ENCODE assay signal across 8 mouse cellular contexts in the genomic region with DNA sequence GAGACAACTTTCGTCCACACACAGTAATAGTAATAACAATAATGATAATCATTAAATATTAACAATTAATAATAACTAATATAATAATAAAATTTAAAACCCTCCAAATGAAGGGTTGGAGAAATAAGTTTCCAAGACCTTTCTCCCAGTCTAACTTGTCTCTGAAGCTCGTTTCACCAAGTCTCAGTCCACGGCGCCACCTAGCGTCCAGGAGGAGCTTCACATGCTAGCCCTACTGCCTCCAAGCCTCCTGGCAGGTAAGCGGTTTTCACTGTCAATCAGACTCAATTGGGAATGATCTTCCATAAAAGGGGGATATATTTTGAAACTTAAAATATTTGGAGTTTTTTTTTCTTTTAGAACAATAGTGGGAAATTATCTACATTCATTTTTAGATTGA. TPM values are rescaled to one million over a fixed set of nuclear protein-coding genes. Genes with fewer than 3 reads are reported as not detected.
DNase-seq lines count a peak whose midpoint lies in the region; ATAC-seq and TF ChIP-seq lines count a peak whose summit lies in the region.

No protein-coding gene starts in this region.

- ATAC-seq in embryonic facial prominence, embryonic 15.5 days (ENCODE audit: insufficient number of reproducible peaks, low FRiP score, low TSS enrichment, low read depth) = no peak
- ATAC-seq in heart, embryonic 12.5 days (ENCODE audit: insufficient number of reproducible peaks, low FRiP score) = peak; percentile 48; the same call in 1 of the 2 replicates
- ATAC-seq in kidney, embryonic 16.5 days (ENCODE audit: low FRiP score, low TSS enrichment) = peak; percentile 61; the same call in 1 of the 2 replicates
- peak; percentile 56; the same call in 1 of the 2 replicates for ATAC-seq in liver, embryonic 11.5 days (replicated peaks; ENCODE audit: low FRiP score)

- TF ChIP-seq CTCF in bone marrow, adult 2 months (IDR thresholded peaks at IDR 0.05; ENCODE audit: control insufficient read depth, insufficient read depth, low read length) = peak; percentile 98

- H3K27me3 ChIP-seq in embryonic facial prominence, embryonic 15.5 days = no peaks in the 10 kb centered on the region
- H3K27me3 ChIP-seq in heart, embryonic 12.5 days (replicated peaks) = no peaks in the 10 kb centered on the region
- no peaks in the 10 kb centered on the region for H3K27me3 ChIP-seq in kidney, embryonic 16.5 days (ENCODE audit: insufficient read depth, low read length)
- no peaks in the 10 kb centered on the region for H3K27me3 ChIP-seq in liver, embryonic 11.5 days (replicated peaks; ENCODE audit: control insufficient read depth, insufficient read depth, low read length)
- peaks cover 4% of the 10 kb centered on the region for H3K27me3 ChIP-seq in myocyte (ENCODE audit: control insufficient read depth, insufficient read depth, insufficient read length)

- no peak overlapping the region for H3K4me3 ChIP-seq in bone marrow, adult 2 months (replicated peaks; ENCODE audit: control insufficient read depth, low read depth, low read length)
- peak overlapping the region; percentile 27; the same call in 1 of the 2 replicates for H3K4me3 ChIP-seq in embryonic facial prominence, embryonic 15.5 days (replicated peaks)
- H3K4me3 ChIP-seq in heart, embryonic 12.5 days = peak overlapping the region; percentile 30
- H3K4me3 ChIP-seq in kidney, embryonic 16.5 days (ENCODE audit: low read length) = peak overlapping the region; percentile 14; the same call in 1 of the 2 replicates
- H3K4me3 ChIP-seq in liver, embryonic 11.5 days (ENCODE audit: low read depth, low read length) = peak overlapping the region; percentile 39
- H3K4me3 ChIP-seq in myocyte = no peak overlapping the region

- peak; percentile 80 for DNase-seq in A20 (ENCODE audit: low read depth, low spot score)
- peak; percentile 77 for DNase-seq in liver, embryonic 11.5 days (ENCODE audit: low spot score)
- DNase-seq in spleen, postnatal 4 days (ENCODE audit: low spot score in 2 of 2) = peak; percentile 82 to 94

- H3ac ChIP-seq in myocyte (ENCODE audit: control insufficient read depth, insufficient read length) = no peak overlapping the region

- no peaks in the 10 kb centered on the region for H3K79me2 ChIP-seq in myocyte (ENCODE audit: control insufficient read depth, insufficient read depth)

- TF ChIP-seq POLR2A in bone marrow, adult 2 months (IDR thresholded peaks at IDR 0.05; ENCODE audit: borderline replicate concordance, control insufficient read depth, low read depth, low read length) = no peak
- no peak for TF ChIP-seq POLR2A in myocyte (IDR thresholded peaks at IDR 0.05; ENCODE audit: insufficient read length, low read depth)

- H3K4me2 ChIP-seq in embryonic facial prominence, embryonic 15.5 days (replicated peaks) = peak overlapping the region; percentile 46
- H3K4me2 ChIP-seq in heart, embryonic 12.5 days = peak overlapping the region; percentile 56
- peak overlapping the region; percentile 43 for H3K4me2 ChIP-seq in kidney, embryonic 16.5 days (replicated peaks; ENCODE audit: low read depth, low read length)
- H3K4me2 ChIP-seq in liver, embryonic 11.5 days = peak overlapping the region; percentile 68
- peak overlapping the region; percentile 58 for H3K4me2 ChIP-seq in myocyte (ENCODE audit: low read depth)

- H3K9ac ChIP-seq in embryonic facial prominence, embryonic 15.5 days = no peak overlapping the region
- no peak overlapping the region for H3K9ac ChIP-seq in heart, embryonic 12.5 days
- H3K9ac ChIP-seq in kidney, embryonic 16.5 days (replicated peaks; ENCODE audit: low read length) = no peak overlapping the region
- peak overlapping the region; percentile 67 for H3K9ac ChIP-seq in liver, embryonic 11.5 days (ENCODE audit: low read depth, low read length)

- 6% methylated on average over 6 of the region's 6 CpGs for WGBS in bone marrow, adult 2 months
- WGBS in embryonic facial prominence, embryonic 15.5 days = 9% methylated on average over 6 of the region's 6 CpGs
- WGBS in heart, embryonic 12.5 days = 8% methylated on average over 6 of the region's 6 CpGs
- 11% methylated on average over 6 of the region's 6 CpGs for WGBS in kidney, embryonic 16.5 days
- 7% methylated on average over 6 of the region's 6 CpGs for WGBS in liver, embryonic 11.5 days

- H3K9me3 ChIP-seq in embryonic facial prominence, embryonic 15.5 days (replicated peaks) = no peaks in the 10 kb centered on the region
- H3K9me3 ChIP-seq in heart, embryonic 12.5 days (replicated peaks) = no peaks in the 10 kb centered on the region
- H3K9me3 ChIP-seq in kidney, embryonic 16.5 days (ENCODE audit: low read length) = no peaks in the 10 kb centered on the region
- H3K9me3 ChIP-seq in liver, embryonic 11.5 days (ENCODE audit: control insufficient read depth, low read length) = no peaks in the 10 kb centered on the region

- H3K4me1 ChIP-seq in bone marrow, adult 2 months (ENCODE audit: control insufficient read depth, insufficient read depth, low read length) = peaks cover 4% of the 10 kb centered on the region
- peaks cover 8% of the 10 kb centered on the region; the same call in 1 of the 2 replicates for H3K4me1 ChIP-seq in embryonic facial prominence, embryonic 15.5 days
- H3K4me1 ChIP-seq in heart, embryonic 12.5 days (replicated peaks) = peaks cover 3% of the 10 kb centered on the region; the same call in 1 of the 2 replicates
- H3K4me1 ChIP-seq in kidney, embryonic 16.5 days (ENCODE audit: insufficient read depth, low read length) = peaks cover 4% of the 10 kb centered on the region; the same call in 1 of the 2 replicates
- peaks cover 23% of the 10 kb centered on the region for H3K4me1 ChIP-seq in liver, embryonic 11.5 days (replicated peaks; ENCODE audit: control insufficient read depth, insufficient read depth, low read length)

- H3K27ac ChIP-seq in bone marrow, adult 2 months (ENCODE audit: control insufficient read depth, insufficient read depth, low read depth, low read length, poor library complexity) = no peak overlapping the region
- H3K27ac ChIP-seq in embryonic facial prominence, embryonic 15.5 days (replicated peaks) = no peak overlapping the region
- no peak overlapping the region for H3K27ac ChIP-seq in heart, embryonic 12.5 days (ENCODE audit: poor library complexity, severe bottlenecking)
- H3K27ac ChIP-seq in kidney, embryonic 16.5 days (ENCODE audit: low read length) = no peak overlapping the region
- H3K27ac ChIP-seq in liver, embryonic 11.5 days (ENCODE audit: low read depth, low read length) = no peak overlapping the region

- H3K36me3 ChIP-seq in embryonic facial prominence, embryonic 15.5 days = no peaks in the 10 kb centered on the region
- no peaks in the 10 kb centered on the region for H3K36me3 ChIP-seq in heart, embryonic 12.5 days
- H3K36me3 ChIP-seq in kidney, embryonic 16.5 days (ENCODE audit: insufficient read depth, low read length) = no peaks in the 10 kb centered on the region
- H3K36me3 ChIP-seq in liver, embryonic 11.5 days (ENCODE audit: control insufficient read depth, insufficient read depth, low read length) = no peaks in the 10 kb centered on the region
- H3K36me3 ChIP-seq in myocyte (ENCODE audit: control insufficient read depth, insufficient read depth) = no peaks in the 10 kb centered on the region

TF ChIP-seq in myocyte, 11 proteins besides CTCF, POLR2A, EP300 and RAD21:
- TF ChIP-seq USF1 (IDR thresholded peaks at IDR 0.05; ENCODE audit: low read depth) = no peak
- TF ChIP-seq TCF3 (IDR thresholded peaks at IDR 0.05; ENCODE audit: insufficient read length, low read depth) = no peak
- no peak for TF ChIP-seq REST (IDR thresholded peaks at IDR 0.05; ENCODE audit: insufficient read depth, insufficient read length)
- no peak for TF ChIP-seq SRF (IDR thresholded peaks at IDR 0.05; ENCODE audit: control insufficient read depth, insufficient read length, low read depth)

RNA-seq across cellular contexts. Expression of gene Ric1, which starts 20.6 kb away (rescaled TPM):
- polyA plus RNA-seq in bone marrow, adult 2 months (2011; ENCODE audit: insufficient read depth, insufficient read length, low replicate concordance, missing spikeins) = 2.9 and 5.7 TPM in 2 replicates
- polyA plus RNA-seq in embryonic facial prominence, embryonic 15.5 days (2015; fragmentation: Nextera tagmentation; extraction: Ambion mirVana) = 20.1 and 20.3 TPM in 2 replicates
- polyA plus RNA-seq in heart, embryonic 12.5 days (2016; fragmentation: Nextera tagmentation; extraction: Ambion mirVana) = 7.5 and 8.4 TPM in 2 replicates
- 11.6 and 13.8 TPM in 2 replicates for polyA plus RNA-seq in kidney, embryonic 16.5 days (2015; fragmentation: Nextera tagmentation; extraction: Ambion mirVana)
- 7.6 and 8.0 TPM in 2 replicates for polyA plus RNA-seq in liver, embryonic 11.5 days (2014; fragmentation: Nextera tagmentation; extraction: Ambion mirVana)
- 7.2 TPM for polyA plus RNA-seq in myocyte (2012; fragmentation: generic; extraction: Trizol)

Comparison
In these comparisons a context has a peak if more than half of its experiments do, and no peak if none do; other contexts are left out.
1. H3K4me3 ChIP-seq: peak in embryonic facial prominence, embryonic 15.5 days (single experiment), heart, embryonic 12.5 days (single experiment), kidney, embryonic 16.5 days (single experiment) and liver, embryonic 11.5 days (single experiment); none in bone marrow, adult 2 months (single experiment) and myocyte (single experiment).
2. Peak in every context shown above with its lines, with median percentiles within 50 percentile points of each other: DNase-seq and H3K4me2 ChIP-seq.